In the genomic region with DNA sequence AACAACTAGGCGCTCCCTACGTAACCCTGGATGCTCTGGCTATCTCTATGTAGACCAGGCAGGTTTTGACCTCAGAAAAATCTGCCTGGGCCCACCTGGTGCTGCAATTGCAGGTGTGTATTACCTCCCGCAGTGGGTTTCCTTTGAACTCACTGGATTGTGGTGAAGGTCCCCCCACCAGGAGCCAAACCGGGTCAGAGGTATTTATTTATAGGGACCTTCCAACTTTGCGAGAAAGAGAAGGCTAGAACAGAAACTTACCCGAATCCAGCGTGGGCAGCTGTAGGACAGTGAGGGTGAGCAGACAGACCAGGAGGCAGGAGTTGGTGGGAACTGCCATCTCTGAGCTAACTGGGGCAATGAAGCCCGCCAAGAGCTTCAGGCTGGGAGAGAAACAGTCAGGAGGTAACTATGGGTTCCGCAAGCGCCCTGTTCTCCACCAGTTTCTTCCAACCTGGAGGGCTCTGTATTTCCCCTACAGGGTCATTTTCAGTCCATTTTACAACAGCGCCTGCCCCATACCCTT, we compare ENCODE assay signal across 8 mouse cellular contexts. TPM values are rescaled to one million over a fixed set of nuclear protein-coding genes. Genes with fewer than 3 reads are reported as not detected.
DNase-seq lines count a peak whose midpoint lies in the region; ATAC-seq lines count a peak whose summit lies in the region.

No protein-coding gene starts in this region.

- no peak overlapping the region for H3K27ac ChIP-seq in heart, embryonic 12.5 days (ENCODE audit: poor library complexity, severe bottlenecking)
- no peak overlapping the region for H3K27ac ChIP-seq in hindbrain, embryonic 11.5 days (ENCODE audit: low read depth, low read length)
- H3K27ac ChIP-seq in midbrain, embryonic 11.5 days (ENCODE audit: low read depth, low read length) = no peak overlapping the region

- no peaks in the 10 kb centered on the region for H3K9me3 ChIP-seq in heart, embryonic 12.5 days (replicated peaks)
- no peaks in the 10 kb centered on the region for H3K9me3 ChIP-seq in hindbrain, embryonic 11.5 days (ENCODE audit: control insufficient read depth, low read length)
- H3K9me3 ChIP-seq in midbrain, embryonic 11.5 days (ENCODE audit: control insufficient read depth, low read length) = no peaks in the 10 kb centered on the region

- 2% methylated on average over 11 of the region's 11 CpGs for WGBS in heart, embryonic 12.5 days
- WGBS in hindbrain, embryonic 11.5 days = 1% methylated on average over 11 of the region's 11 CpGs
- 2% methylated on average over 11 of the region's 11 CpGs for WGBS in midbrain, embryonic 11.5 days

- no peaks in the 10 kb centered on the region for H3K36me3 ChIP-seq in heart, embryonic 12.5 days
- H3K36me3 ChIP-seq in hindbrain, embryonic 11.5 days (ENCODE audit: control insufficient read depth, insufficient read depth, low read length) = no peaks in the 10 kb centered on the region
- H3K36me3 ChIP-seq in midbrain, embryonic 11.5 days (ENCODE audit: control insufficient read depth, insufficient read depth, low read length) = no peaks in the 10 kb centered on the region

- H3K4me1 ChIP-seq in heart, embryonic 12.5 days (replicated peaks) = peaks cover 15% of the 10 kb centered on the region
- H3K4me1 ChIP-seq in hindbrain, embryonic 11.5 days (replicated peaks; ENCODE audit: control insufficient read depth, insufficient read depth, low read length) = peaks cover 5% of the 10 kb centered on the region; the same call in 1 of the 2 replicates
- H3K4me1 ChIP-seq in midbrain, embryonic 11.5 days (ENCODE audit: control insufficient read depth, insufficient read depth, low read length) = peaks cover 7% of the 10 kb centered on the region; the same call in 1 of the 2 replicates

- H3K27me3 ChIP-seq in heart, embryonic 12.5 days (replicated peaks) = no peaks in the 10 kb centered on the region
- H3K27me3 ChIP-seq in hindbrain, embryonic 11.5 days (ENCODE audit: control insufficient read depth, insufficient read depth, low read length) = peaks cover 3% of the 10 kb centered on the region
- H3K27me3 ChIP-seq in midbrain, embryonic 11.5 days (ENCODE audit: control insufficient read depth, insufficient read depth, low read length) = peaks cover 3% of the 10 kb centered on the region; the same call in 1 of the 2 replicates

- H3K4me3 ChIP-seq in heart, embryonic 12.5 days = peak overlapping the region; percentile 66
- peak overlapping the region; percentile 54 for H3K4me3 ChIP-seq in hindbrain, embryonic 11.5 days (ENCODE audit: low read depth, low read length)
- peak overlapping the region; percentile 50 for H3K4me3 ChIP-seq in midbrain, embryonic 11.5 days (ENCODE audit: low read depth, low read length)

- ATAC-seq in heart, embryonic 12.5 days (ENCODE audit: insufficient number of reproducible peaks, low FRiP score) = no peak
- ATAC-seq in hindbrain, embryonic 11.5 days (ENCODE audit: low FRiP score) = no peak
- ATAC-seq in midbrain, embryonic 11.5 days (ENCODE audit: low FRiP score) = 0 out of 2 replicates have a peak, but pooled peaks have one; percentile 4

- DNase-seq in heart, adult 9 months (ENCODE audit: low spot score in 2 of 2) = no peak
- DNase-seq in c-Kit-negative CD71-positive TER-119-positive erythroid progenitor cells, embryonic 14.5 days (ENCODE audit: low read depth, low spot score) = peak; percentile 42
- DNase-seq in hindbrain, embryonic 11.5 days (ENCODE audit: low spot score) = peak; percentile 45
- peak; percentile 90 for DNase-seq in midbrain, embryonic 11.5 days (ENCODE audit: low spot score, missing footprints)
- no peak for DNase-seq in left cerebral cortex, adult 11 months (ENCODE audit: low spot score)
- no peak for DNase-seq in layer of hippocampus, adult 9-10 months (ENCODE audit: low spot score)
- no peak for DNase-seq in right cerebral cortex, postnatal 36 days (ENCODE audit: low spot score in 2 of 2)

- H3K4me2 ChIP-seq in heart, embryonic 12.5 days = peak overlapping the region; percentile 92
- peak overlapping the region; percentile 63 for H3K4me2 ChIP-seq in hindbrain, embryonic 11.5 days (replicated peaks; ENCODE audit: low read depth, low read length)
- peak overlapping the region; percentile 78 for H3K4me2 ChIP-seq in midbrain, embryonic 11.5 days

- H3K9ac ChIP-seq in heart, embryonic 12.5 days = peak overlapping the region; percentile 68
- peak overlapping the region; percentile 34; the same call in 1 of the 2 replicates for H3K9ac ChIP-seq in hindbrain, embryonic 11.5 days (ENCODE audit: low read depth, low read length)
- H3K9ac ChIP-seq in midbrain, embryonic 11.5 days (ENCODE audit: low read length) = peak overlapping the region; percentile 57

RNA-seq across cellular contexts. Expression of gene Btn1a1, which starts 0.8 kb away (rescaled TPM):
- 2.6 and 2.9 TPM in 2 replicates for polyA plus RNA-seq in heart, embryonic 12.5 days (2016; fragmentation: Nextera tagmentation; extraction: Ambion mirVana)
- polyA plus RNA-seq in hindbrain, embryonic 11.5 days (2014; fragmentation: Nextera tagmentation; extraction: Ambion mirVana) = not detected in 2 replicates
- polyA plus RNA-seq in midbrain, embryonic 11.5 days (2014; fragmentation: Nextera tagmentation; extraction: Ambion mirVana) = not detected in 2 replicates

RNA-seq across cellular contexts. Expression of gene Btn2a2, which starts 23.8 kb away (rescaled TPM):
- polyA plus RNA-seq in heart, embryonic 12.5 days (2016; fragmentation: Nextera tagmentation; extraction: Ambion mirVana) = 0.45 and 0.58 TPM in 2 replicates
- 0.15 and 0.18 TPM in 2 replicates for polyA plus RNA-seq in hindbrain, embryonic 11.5 days (2014; fragmentation: Nextera tagmentation; extraction: Ambion mirVana)
- polyA plus RNA-seq in midbrain, embryonic 11.5 days (2014; fragmentation: Nextera tagmentation; extraction: Ambion mirVana) = 0.28 and 0.34 TPM in 2 replicates

RNA-seq across cellular contexts. Expression of gene Abt1, which starts 41.2 kb away (rescaled TPM):
- polyA plus RNA-seq in heart, embryonic 12.5 days (2016; fragmentation: Nextera tagmentation; extraction: Ambion mirVana) = 8.1 and 8.9 TPM in 2 replicates
- 12.1 and 13.4 TPM in 2 replicates for polyA plus RNA-seq in hindbrain, embryonic 11.5 days (2014; fragmentation: Nextera tagmentation; extraction: Ambion mirVana)
- 14.0 and 14.9 TPM in 2 replicates for polyA plus RNA-seq in midbrain, embryonic 11.5 days (2014; fragmentation: Nextera tagmentation; extraction: Ambion mirVana)

Comparison
In these comparisons a context has a peak if more than half of its experiments do, and no peak if none do; other contexts are left out.
1. DNase-seq: peak in c-Kit-negative CD71-positive TER-119-positive erythroid progenitor cells, embryonic 14.5 days (single experiment), hindbrain, embryonic 11.5 days (single experiment) and midbrain, embryonic 11.5 days (single experiment); none in heart, adult 9 months (0 of 2), left cerebral cortex, adult 11 months (single experiment), layer of hippocampus, adult 9-10 months (single experiment) and right cerebral cortex, postnatal 36 days (0 of 2).
2. Peak in every context shown above with its lines, with median percentiles within 50 percentile points of each other: H3K4me2 ChIP-seq, H3K4me3 ChIP-seq and H3K9ac ChIP-seq.